Mouse (Mus musculus) adrenal gland, postnatal 36 days (tissue): ENCODE data around the gene Efcab9. TPM values are rescaled to one million over a fixed set of nuclear protein-coding genes. Genes with fewer than 3 reads are reported as not detected.
"Not testable (repeated sequence)": the region's sequence is repeated elsewhere in the genome, so short reads cannot be mapped to it uniquely, and the experiment has no call there.

Experiments
- DNase-seq, 2 experiments: peaks; one replicate each; pipeline ENCODE4 v3.0.0; 2021; ENCODE audit warnings: mixed read lengths in 1 of 2
- total RNA-seq, 2 experiments: library from RNA; stranded (reverse); gene quantifications; 2 replicates each; pipeline ENCODE4 v1.2.3; 2021

The Efcab9 gene
- total RNA-seq, 2 experiments from 2014 or later = 0.89 to 1.2 TPM

DNA sequence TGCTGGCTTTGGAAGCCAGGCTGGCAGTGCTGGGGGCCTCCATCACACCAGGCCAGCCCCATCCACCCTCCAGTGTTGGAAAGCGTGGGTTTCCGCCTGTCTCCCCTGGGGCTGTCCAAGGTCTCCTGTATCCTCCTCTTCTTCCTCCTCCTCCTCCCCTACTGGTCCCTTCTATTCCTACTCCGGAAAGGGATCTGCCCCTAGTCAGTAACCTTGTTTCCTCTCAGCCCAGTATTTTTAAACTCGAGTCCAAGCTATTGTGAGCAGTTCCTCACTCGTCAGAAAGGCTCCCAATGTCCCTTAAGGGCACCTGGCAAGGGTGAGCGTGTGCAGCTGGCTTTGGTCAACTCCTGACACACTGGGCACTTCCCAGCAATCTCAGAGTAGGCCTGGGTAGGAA is 6.6 kb upstream of the Efcab9 start:
- DNase-seq = peak in 1 of 2 experiments; percentile 52

DNA sequence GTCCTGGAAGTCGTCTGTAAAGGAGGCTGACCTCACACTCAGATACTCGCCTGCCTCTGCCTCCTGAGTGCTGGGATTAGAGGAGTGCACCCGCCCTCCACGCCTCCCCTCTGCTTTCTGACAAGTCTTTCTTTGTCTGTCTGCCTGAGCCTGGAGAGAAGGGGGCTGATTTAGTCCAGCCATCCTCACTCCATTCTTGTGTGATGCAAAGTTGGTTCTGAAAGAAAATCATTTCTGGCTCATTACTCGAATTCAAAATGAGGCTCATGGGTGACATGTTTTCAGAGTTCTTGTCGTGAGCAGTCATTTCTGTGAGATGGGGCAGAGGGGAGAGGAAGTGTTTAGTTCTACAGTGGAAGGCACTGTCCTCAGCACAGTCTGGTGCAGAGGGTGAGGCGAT is 5.1 kb upstream of the Efcab9 start:
- DNase-seq = no peak

DNA sequence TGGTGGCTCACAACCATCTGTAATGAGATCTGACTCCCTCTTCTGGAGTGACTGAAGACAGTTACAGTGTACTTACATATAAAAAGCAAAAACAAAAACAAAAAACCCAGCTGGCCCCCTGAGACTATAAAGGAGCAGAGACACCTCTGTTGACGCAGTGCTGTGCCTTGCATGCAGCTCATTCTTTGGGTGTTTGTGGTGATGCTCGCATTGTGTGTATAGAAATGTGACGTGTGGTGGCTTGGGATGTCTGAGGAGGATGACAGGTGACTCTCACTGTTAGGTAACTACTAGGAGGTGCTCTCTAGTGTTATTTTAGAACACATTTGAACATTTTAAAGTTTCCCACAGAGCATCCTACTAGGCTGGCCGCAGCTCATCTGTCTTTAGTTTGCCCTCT is 3.8 kb upstream of the Efcab9 start:
- no peak for DNase-seq

DNA sequence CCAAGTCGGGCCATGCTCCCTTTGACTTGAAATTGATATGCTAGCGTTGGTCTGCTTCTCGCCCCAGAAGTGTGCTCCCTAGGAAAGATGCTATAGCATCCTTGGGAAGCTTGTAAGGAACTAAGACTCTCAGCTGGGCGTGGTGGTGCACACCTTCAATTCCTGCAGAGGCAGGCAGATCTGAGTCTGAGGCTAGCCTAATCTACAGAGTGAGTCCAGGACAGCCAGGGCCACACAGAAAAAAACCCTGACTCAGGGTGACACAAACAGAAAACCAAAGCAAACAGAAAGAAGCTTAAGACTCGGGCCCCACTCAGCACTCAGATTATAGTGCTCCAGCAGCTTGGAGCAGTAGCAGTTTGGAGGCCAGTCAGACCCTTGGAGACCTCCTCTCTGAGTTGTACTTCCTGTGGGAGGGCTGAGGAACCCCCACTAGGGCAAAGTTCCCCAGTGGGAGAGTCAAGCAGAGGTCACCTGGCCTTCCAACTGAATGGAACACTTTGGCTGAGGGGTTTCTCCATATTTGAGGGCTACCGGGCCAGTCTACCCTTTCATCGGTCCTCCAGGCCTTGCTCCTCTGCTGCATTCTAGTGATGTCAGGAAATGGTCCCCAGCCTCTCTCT is 2.7 kb upstream of the Efcab9 start:
- DNase-seq = no peak

DNA sequence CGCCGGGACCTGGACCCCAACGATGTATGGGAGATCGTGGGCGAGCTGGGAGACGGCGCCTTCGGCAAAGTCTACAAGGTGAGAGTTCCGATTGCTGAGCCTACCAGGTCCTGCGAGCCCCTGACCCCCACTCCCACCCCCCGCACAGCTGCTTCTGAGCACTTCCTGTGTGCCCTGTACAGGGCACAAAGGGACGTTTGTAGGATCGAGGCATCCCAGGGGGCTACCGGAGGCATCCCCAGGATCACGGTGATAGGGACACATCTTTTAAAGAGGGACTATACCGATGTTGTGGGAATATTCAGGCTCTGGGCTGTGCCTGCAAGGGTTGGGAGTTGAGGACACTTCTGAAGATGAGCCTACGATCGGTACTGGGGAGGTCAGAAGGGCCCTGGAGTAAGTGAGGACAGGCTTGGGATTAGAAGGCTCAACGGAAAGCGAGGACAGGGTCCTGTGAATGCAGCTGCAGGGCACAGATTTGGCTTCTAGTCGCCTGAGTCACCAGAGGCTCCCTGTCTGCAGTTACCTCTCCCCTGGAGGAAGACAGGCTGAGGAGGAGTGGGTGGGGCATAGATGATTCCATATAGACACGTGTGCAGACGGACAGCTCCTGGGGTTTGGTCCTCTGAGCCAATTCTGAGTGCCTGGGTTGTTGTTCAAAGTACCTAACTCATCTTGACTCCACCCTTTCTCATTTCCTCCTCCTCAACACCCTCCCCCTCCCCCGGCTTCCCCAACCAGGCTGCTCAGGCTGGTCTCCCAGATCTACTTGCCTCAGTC is 1.8 kb upstream of the Efcab9 start:
- peak in 1 of 2 experiments; percentile 66 for DNase-seq

DNA sequence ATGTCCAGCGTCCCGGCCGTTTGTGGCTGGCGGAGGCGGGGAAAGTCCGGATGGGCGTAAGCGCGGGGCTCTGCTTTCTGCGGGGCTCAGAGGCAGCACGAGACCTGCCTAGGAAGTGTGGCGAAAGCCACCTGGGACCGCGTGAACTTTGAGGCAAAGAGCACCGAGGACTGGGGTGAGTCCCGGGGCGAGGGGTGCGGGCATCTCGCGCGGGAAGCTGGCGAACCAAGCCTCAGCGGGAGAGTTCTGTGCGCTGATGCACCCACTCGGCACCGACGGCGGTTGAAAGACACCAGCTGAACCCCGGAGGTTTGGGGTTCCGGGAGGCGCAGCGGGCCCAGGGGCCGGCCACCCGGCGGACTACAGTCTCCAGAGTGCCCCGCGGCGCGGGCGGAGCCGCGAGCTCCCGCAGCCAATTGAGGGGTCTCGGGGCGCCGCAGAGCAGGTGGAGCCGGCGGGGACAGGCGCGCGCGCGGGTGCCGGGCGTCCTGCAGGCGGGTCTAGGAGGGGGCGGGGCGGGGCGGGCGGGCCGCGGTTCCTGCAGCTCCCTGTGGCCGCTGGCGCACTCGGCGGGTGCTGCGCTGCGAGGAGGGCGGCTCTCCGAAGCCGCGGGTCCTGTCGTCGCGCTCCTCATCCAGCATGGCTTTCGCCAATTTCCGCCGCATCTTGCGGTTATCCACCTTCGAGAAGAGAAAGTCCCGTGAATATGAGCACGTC is 1.0 kb upstream of the Efcab9 start, which contains the start of gene Stk10:
Stk10 (plus strand) TSS at position 541 of the 717 bp plus-strand sequence.
- peak; percentile 96 to 97 for DNase-seq

DNA sequence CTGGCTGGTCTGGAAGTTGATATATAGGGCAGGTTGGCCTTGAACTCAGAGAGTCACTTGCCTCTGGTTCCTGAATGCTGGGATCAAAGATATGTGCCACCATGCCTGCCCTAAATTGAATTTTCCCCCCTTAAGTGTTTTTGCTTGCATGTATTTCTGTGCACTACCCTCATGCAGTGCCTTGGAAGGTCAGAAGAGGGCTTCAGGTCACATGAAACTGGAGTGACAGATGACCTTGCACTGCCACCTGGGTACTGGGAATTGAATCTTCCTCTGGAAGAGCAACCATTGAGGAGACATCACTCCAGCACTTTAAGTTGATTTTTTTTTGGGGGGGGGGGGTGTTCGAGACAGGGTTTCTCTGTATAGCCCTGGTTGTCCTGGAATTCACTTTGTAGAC is 1.7 kb downstream of the Efcab9 start:
- no peak for DNase-seq

DNA sequence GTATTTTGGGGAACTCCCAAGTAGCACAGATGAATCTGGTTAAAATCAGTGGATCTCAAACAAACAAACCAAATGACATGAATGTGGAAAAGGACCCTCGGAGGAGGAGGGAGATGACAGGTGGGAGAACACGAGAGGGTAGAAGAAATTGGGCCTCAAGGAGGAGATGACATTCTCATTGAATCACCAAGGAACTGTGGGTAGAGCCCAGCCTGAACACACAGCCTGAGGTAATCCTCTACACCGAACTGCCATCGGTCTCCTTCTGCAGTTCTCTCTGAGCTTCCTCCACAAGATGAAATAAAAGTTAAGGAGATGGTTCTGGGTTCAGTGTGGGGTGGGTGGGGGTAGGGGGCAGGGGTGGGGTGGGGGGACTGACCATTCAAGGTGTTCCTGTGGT is 4.9 kb downstream of the Efcab9 start:
- DNase-seq = no peak

DNA sequence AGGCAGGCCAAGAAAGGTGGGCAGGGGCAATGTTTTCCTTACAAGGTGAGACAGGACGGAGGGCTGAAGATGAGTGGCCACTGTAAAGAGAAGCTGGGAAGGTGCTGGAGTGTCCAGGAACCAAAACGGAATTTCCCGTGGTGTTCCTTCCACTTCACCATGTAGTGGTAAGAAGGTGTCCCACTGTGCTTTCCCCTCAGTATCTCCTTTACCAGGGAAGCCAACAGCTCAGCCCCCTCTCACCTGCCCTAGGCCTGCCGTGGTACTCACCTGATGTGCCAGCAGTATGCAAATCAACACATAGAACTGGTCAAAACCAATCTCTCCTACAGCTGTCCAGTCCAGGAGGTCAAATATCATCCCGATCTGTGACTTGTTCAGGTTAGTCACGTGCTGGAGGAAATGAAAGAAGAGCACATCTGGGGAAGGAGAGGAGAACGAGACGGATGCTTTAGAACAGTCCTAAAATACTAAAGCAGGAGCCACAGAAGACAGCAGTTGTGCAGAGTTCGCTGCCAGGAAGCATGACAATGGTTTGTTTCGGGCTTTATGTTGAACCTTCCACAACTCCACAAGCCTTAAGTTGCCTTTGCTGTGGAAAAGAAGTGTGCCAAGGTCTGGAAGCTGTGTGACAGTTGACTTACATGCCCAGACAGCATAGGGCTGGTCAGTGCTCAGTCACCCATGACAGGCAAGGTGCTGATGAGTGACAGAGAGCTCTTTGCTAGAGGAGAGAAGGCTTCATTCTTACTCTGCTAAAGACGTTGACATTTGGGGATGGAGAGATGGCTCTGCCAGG is 7.6 kb downstream of the Efcab9 start:
- no peak for DNase-seq

DNA sequence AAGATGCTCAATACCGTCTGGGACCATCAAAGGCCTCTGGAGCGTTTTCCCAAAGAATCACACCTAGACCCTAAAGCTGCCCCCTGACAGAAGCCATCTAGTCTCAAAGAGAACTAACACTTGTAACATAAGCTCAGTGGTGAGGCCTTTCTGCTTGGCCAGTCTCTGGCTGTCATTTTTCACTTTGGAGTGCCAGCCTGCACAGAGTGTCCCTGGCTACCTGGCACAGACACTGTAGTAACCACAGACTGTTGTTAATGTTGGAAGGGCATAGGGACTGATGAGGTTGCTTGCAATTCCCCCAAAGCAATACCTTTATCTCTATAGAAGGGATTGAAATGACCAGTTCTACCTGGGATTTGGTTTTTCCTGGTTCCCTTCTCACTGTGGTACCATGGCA is 10.6 kb downstream of the Efcab9 start:
- DNase-seq = no peak

DNA sequence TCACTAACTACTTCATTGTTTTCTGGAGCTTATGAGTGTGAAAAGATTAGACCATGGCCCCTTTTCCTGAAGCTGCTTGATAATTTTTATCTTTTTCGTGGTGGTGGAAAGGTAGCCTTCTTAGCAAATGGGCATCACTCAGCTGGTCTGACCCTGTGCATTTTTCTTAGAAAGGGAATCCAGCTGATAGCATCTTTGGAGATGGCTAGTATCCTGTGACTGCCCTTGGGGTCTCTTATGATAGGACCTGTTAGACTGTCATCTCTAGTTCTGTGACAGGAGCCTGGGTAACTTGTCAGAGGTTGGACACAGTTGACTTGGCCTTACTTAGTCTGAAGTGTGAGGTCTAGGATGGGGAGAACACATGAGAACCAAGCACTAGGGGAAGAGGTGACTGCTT is 12.5 kb downstream of the Efcab9 start:
- DNase-seq = no peak

DNA sequence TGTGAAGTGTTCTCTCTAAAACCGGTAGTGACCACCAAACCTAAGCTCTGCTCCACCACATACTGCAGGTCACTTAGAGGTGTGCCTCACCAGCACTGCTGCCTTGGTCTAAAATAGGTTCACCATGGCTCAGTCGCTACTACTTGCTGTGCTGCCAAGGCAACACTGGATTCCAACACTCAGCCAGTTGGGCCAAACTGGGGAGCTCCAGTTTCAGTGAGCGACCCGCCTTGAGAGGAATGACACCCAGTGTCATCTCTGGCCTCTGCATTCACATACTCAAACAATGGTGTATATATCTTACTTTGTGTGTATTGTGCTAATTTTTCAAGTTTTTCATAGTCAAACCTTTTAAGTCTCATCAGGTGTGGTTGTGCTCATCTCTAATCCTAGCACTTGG is 13.1 kb downstream of the Efcab9 start:
- DNase-seq = no peak

DNA sequence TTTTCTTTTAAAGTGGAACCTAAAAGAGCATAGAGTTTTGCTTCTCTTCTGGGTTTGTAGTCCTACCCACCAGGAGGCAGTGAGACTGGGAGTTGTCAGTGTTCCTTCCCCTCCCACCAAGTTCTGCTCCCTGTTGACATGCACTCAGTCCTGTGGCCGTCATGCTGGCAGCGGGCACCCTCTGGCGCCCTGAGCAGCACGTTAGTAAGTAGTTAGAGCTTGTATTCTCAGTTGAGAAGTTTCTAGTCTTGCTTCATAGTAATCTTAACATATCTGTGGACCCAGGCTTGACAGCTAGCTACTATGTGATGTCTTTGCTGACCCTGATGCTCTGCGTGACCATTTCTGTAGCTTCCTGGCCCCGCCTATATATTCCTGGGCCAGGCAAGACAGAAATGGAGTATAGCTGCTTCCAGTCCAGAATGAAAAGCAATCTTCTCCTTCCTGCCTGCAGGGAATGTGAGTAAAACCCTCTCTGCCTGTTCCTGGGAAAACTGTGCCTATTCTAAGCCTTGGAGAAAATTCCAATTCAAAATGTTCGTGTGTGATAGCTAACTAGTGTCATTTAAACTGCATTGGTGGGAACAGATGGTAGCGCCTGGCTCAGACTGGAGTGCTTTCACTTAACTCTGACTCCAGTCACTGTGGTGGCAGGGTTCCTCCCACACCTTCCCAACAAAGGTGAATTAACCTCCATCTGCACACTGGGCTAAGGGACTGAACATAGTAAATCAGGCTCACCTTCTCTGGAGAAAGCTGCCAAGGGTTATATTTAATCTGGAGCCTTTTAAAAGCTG is 14.8 kb downstream of the Efcab9 start:
- DNase-seq = no peak

DNA sequence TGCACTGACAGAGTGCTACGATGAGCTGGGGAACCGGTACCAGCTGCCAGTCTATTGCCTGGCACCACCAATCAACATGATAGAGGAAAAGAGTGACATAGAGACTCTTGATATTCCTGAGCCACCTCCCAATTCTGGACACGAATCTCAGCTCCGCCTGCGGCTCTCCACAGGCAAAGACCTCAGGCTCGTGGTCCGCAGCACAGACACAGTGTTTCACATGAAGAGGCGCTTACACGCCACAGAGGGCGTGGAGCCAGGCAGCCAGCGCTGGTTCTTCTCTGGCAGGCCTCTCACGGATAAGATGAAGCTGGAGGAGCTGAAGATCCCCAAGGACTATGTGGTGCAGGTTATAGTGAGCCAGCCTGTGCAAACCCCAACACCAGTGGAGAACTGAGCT is 15.8 kb downstream of the Efcab9 start:
- no peak for DNase-seq

DNA sequence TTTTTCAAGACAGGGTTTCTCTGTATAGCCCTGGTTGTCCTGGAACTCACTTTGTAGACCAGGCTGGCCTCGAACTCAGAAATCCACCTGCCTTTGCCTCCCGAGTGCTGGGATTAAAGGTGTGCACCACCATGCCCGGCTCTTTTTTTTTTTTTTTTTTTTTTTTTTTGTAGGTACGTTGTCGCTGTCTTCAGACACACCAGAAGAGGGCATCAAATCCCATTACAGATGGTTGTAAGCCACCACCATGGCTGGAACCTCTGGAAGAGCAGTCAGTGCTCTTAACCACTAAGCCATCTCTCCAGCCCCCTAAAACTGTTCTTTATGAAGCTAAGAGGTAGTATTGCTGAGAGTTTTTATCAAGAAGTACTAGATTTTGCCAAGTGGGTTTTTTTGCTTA is 17.0 kb downstream of the Efcab9 start:
- DNase-seq = not testable (repeated sequence)

DNA sequence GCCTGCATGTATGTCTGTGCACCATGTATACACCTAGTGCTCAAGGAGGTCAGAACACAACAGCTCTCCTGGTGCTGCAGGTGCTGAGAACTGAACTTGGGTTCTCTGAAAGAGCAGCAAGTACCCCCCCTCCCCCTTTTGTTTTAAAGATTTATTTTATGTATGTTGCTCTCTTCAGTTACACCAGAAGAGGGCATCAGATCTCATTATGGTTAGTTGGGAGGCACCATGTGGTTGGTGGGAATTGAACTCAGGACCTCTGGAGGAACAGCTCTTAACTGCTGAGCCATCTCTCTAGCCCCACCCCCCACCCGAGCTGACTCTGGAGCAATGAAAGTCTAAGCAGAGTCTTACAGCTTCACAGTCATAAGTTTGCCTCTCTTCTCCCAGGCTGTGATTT is 21.0 kb downstream of the Efcab9 start:
- DNase-seq = no peak

DNA sequence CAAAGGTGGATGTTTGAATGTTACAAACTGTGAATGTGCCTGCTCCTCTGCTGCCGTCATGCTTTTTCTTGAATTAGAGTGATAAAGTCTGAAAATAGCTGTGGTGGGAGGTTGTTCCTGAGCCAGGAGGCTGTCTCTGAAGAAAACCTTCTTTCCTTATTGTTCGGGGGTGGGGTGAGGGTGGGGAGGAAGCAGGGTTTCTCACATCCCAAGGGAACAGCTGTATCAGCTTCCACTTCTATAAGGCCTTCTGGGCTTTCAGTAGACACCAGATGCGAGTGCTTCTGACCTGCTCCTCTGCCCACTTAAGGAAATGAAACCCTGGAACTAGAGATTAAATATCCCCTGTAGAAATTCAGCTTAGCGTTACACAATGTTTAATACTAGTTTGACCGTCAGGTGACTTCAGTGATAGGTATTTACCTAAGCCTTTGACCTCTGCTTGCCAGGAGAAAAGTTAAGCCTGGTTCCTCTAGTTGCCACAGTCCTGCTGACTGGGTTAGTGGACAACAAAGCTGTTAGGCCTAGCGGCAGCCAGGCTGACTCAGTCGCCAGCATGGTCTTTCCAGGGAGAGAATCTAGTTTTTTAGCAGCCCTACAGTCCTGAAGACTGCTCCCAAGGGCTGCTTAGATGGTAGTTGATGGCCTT is 26.7 kb downstream of the Efcab9 start:
- DNase-seq = no peak

DNA sequence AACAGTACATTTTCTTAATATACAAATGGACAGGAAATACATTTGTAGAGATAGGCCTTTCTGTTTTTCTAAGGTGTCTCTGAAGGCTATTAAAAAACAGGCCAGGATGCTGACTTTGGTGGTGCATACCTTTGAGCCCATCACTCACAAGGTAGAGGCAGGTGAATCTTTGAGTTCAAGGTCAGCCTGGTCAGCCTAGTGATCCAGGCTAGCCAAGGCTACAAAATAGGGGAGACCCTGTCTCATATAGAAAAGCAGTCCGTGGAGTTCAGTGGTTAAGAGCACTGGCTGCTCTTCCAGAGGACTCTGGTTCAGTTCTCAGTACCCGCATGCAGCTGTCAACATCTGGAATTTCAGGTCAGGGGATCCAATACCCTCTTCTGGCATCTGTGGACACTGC is 28.2 kb downstream of the Efcab9 start:
- DNase-seq = no peak

DNA sequence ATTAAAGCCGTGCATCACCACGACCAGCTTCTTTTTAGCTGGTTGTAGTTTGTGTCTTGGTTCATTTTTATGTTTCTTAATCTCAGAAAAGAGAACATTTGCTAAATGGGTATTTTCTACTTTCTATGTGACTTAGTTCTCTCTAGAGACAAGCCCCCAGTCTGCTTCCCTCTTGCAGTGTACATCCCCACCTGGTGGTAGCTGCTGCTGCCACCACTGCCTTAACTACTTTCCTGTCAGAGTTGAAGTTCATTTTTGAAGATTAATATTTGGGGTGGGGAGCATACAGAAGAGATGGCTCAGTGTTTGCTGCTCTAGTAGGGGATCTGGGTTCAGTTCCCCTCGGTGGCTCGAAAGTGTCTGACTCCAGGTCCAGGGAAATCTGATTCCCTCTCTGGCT is 31.9 kb downstream of the Efcab9 start:
- DNase-seq = peak in 1 of 2 experiments; percentile 8

DNA sequence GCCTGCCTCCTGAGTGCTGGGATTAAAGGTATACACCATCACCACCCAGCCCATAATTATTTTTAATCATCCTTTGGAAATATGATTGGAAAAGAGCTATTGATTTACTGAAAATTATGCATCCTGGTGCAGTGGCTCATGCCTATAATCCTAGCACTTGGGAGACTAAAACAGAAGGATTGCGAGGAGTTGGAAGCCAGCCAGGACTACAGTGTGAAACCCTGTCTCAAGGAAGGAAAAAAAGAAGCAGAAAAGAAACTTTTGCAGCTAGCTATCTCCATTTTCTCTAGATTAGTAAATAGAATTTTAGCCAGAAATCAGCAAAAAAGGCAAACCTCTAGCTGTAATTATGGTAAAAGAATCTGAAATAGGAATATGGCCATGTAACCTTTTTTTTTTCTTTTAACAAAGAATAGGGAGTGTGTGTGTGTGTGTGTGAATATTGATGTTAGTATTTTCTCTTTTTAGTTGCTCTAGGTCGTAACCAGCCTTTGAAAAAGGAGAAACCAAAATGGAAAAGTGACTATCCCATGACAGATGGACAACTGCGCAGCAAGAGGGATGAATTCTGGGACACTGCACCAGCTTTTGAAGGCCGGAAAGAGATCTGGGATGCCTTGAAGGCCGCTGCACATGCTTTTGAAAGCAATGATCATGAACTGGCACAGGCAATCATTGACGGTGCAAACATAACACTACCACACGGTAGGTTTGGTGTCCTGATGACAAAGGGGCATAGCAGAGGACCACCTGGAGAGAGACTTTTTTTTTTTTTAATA is 32.9 kb downstream of the Efcab9 start:
- peak; percentile 56 to 58 for DNase-seq
